In genomic region chr1:39251679-39252078, GRCm38 (mm10) we compare ENCODE assay signal across 15 mouse cellular contexts. TPM values are rescaled to one million over a fixed set of nuclear protein-coding genes. Genes with fewer than 3 reads are reported as not detected.
DNase-seq lines count a peak whose midpoint lies in the region; ATAC-seq and TF ChIP-seq lines count a peak whose summit lies in the region.
"Had no signal": no experiment of that assay in that cellular context is flagged by ENCODE, and none has a peak within 500 bp of the region (broad histone marks: within the 10 kb centered on the region; RNA-seq: fewer than 3 reads in every experiment).

No protein-coding gene starts in this region.

- no peak overlapping the region for H3K4me2 ChIP-seq in neural tube, embryonic 13.5 days
- H3K4me2 ChIP-seq: embryonic facial prominence, embryonic 12.5 days; liver, embryonic 11.5 days had no signal

- H3K9me3 ChIP-seq in neural tube, embryonic 13.5 days = no peaks in the 10 kb centered on the region
- H3K9me3 ChIP-seq: embryonic facial prominence, embryonic 12.5 days had no signal

- H3K27ac ChIP-seq in neural tube, embryonic 13.5 days (replicated peaks) = no peak overlapping the region
- H3K27ac ChIP-seq in left cerebral cortex, adult 2 months = no peak overlapping the region
- H3K27ac ChIP-seq: embryonic facial prominence, embryonic 12.5 days; kidney, postnatal 0 days had no signal

- no peak overlapping the region for H3K9ac ChIP-seq in neural tube, embryonic 13.5 days
- H3K9ac ChIP-seq: embryonic facial prominence, embryonic 12.5 days had no signal

- H3K27me3 ChIP-seq in neural tube, embryonic 13.5 days = no peaks in the 10 kb centered on the region
- H3K27me3 ChIP-seq: embryonic facial prominence, embryonic 12.5 days had no signal

- peak; percentile 67; the same call in 1 of the 2 replicates for ATAC-seq in neural tube, embryonic 13.5 days (ENCODE audit: low read depth)
- ATAC-seq: activated CD4-positive, CD25-positive, alpha-beta regulatory T cell, adult 4 months had no signal

- intact Hi-C loops in left cerebral cortex, adult 2 months (cut with DNase I) = no loop called here
- intact Hi-C loops in gastrocnemius, postnatal 36 days (cut with DNase I) = loop anchor here (5.0 kb wide), 1 partner anchor 239 kb away; no protein-coding TSS in a partner anchor

- no peaks in the 10 kb centered on the region for H3K36me3 ChIP-seq in neural tube, embryonic 13.5 days
- H3K36me3 ChIP-seq: embryonic facial prominence, embryonic 12.5 days had no signal

- DNase-seq in neural tube, embryonic 10.5 days (ENCODE audit: extremely low spot score, low spot score) = no peak
- peak; percentile 25 to 44 for DNase-seq in frontal cortex, postnatal 10 days (ENCODE audit: low spot score in 2 of 2)
- peak; percentile 60 to 63 for DNase-seq in left cerebral cortex, adult 2 months (ENCODE audit: extremely low spot score in 1 of 2, low spot score in 2 of 2)
- DNase-seq in right cerebral cortex, postnatal 4 days = peak; percentile 19
- no peak for DNase-seq in gastrocnemius, postnatal 36 days
- DNase-seq in adrenal gland, postnatal 25 days = no peak
- DNase-seq in spleen, postnatal 10 days (ENCODE audit: low spot score in 2 of 2) = no peak
- DNase-seq: heart, postnatal 14 days; lung, postnatal 36 days; thymus, postnatal 14 days had no signal

- TF ChIP-seq CTCF in left cerebral cortex, adult 2 months (IDR thresholded peaks at IDR 0.05) = no peak; the same call in 1 of the 2 replicates

- 34% methylated on average over 7 of the region's 7 CpGs for WGBS in neural tube, embryonic 13.5 days

- H3K4me1 ChIP-seq in neural tube, embryonic 13.5 days (replicated peaks) = peaks cover 6% of the 10 kb centered on the region; the same call in 1 of the 2 replicates
- H3K4me1 ChIP-seq: embryonic facial prominence, embryonic 12.5 days had no signal

- no peak overlapping the region for H3K4me3 ChIP-seq in neural tube, embryonic 13.5 days
- no peak overlapping the region for H3K4me3 ChIP-seq in left cerebral cortex, adult 2 months
- H3K4me3 ChIP-seq: embryonic facial prominence, embryonic 12.5 days had no signal

RNA-seq across cellular contexts. Expression of gene Npas2, which starts 58.1 kb away (rescaled TPM):
- 0.54 and 0.62 TPM in 2 replicates for polyA plus RNA-seq in neural tube, embryonic 13.5 days (2015; fragmentation: Nextera tagmentation; extraction: Ambion mirVana)
- 10 to 100 TPM; 65.7 to 75.6 TPM for total RNA-seq in left cerebral cortex, adult 2 months (2021)
- total RNA-seq in gastrocnemius, postnatal 36 days (2021) = under 1 TPM; 0.54 to 0.96 TPM
- total RNA-seq in adrenal gland, postnatal 25 days (2021) = 1.0 and 2.5 TPM in 2 replicates

Comparison
In these comparisons a context has a peak if more than half of its experiments do, and no peak if none do; other contexts are left out.
1. DNase-seq: peak in frontal cortex, postnatal 10 days (2 of 2), left cerebral cortex, adult 2 months (2 of 2) and right cerebral cortex, postnatal 4 days (single experiment); none in neural tube, embryonic 10.5 days (single experiment), gastrocnemius, postnatal 36 days (0 of 2), adrenal gland, postnatal 25 days (single experiment) and spleen, postnatal 10 days (0 of 2).
2. RNA of gene Npas2, which starts 58.1 kb away (total RNA-seq): 65.7 to 75.6 TPM in left cerebral cortex, adult 2 months; 1.0 to 2.5 TPM in adrenal gland, postnatal 25 days and 0.54 to 0.96 TPM in gastrocnemius, postnatal 36 days; every median in the first group is over 10 times any median in the second.